Mouse (Mus musculus): ENCODE results near the gene Snrpc.
A peak's percentile ranks its signal among the peaks of the same experiment; 100 is the strongest.

Gene Snrpc

GRCm38 (mm10) chr17:27819971-27820567 is 17.9 kb upstream of the Snrpc start:
- DNase-seq = peak; percentile 66 to 72

- peak; percentile 99 for DNase-seq
These were observed 17.2 kb upstream of the Snrpc start, which contains the start of gene D17Wsu92e for GRCm38 (mm10) chr17:27820568-27821406. TSS of gene D17Wsu92e (minus strand) at chr17:27820648.

- DNase-seq = peak; percentile 51 to 69
These were observed 16.3 kb upstream of the Snrpc start for GRCm38 (mm10) chr17:27821407-27822338.

GRCm38 (mm10) chr17:27823142-27823905 is 14.6 kb upstream of the Snrpc start:
- DNase-seq = no peak

- no peak for DNase-seq
These were observed 13.0 kb upstream of the Snrpc start for GRCm38 (mm10) chr17:27824941-27825340.

- DNase-seq = no peak
These were observed 12.4 kb upstream of the Snrpc start for GRCm38 (mm10) chr17:27825539-27825938.

GRCm38 (mm10) chr17:27825984-27826905 is 11.7 kb upstream of the Snrpc start:
- DNase-seq = peak in 1 of 2 experiments; percentile 18

GRCm38 (mm10) chr17:27826908-27827383 is 11.0 kb upstream of the Snrpc start:
- no peak for DNase-seq

GRCm38 (mm10) chr17:27827511-27827910 is 10.4 kb upstream of the Snrpc start:
- DNase-seq = no peak

- peak in 1 of 2 experiments; percentile 28 for DNase-seq
These were observed 7.5 kb upstream of the Snrpc start for GRCm38 (mm10) chr17:27830411-27830810.

GRCm38 (mm10) chr17:27839469-27840252 is 1.7 kb downstream of the Snrpc start:
- peak; percentile 94 to 97 for DNase-seq

- DNase-seq = no peak
These were observed 10.4 kb downstream of the Snrpc start for GRCm38 (mm10) chr17:27848351-27848750.

- no peak for DNase-seq
These were observed 13.1 kb downstream of the Snrpc start for GRCm38 (mm10) chr17:27851076-27851475.

GRCm38 (mm10) chr17:27856265-27856797 is 18.4 kb downstream of the Snrpc start, which contains the start of gene Uhrf1bp1:
TSS of gene Uhrf1bp1 (plus strand) at chr17:27856441.
- DNase-seq = peak; percentile 87 to 90

- peak; percentile 59 to 63 for DNase-seq
These were observed 19.1 kb downstream of the Snrpc start for GRCm38 (mm10) chr17:27856798-27857648.

GRCm38 (mm10) chr17:27857649-27858475 is 19.9 kb downstream of the Snrpc start:
- no peak for DNase-seq

GRCm38 (mm10) chr17:27859131-27859530 is 21.2 kb downstream of the Snrpc start:
- DNase-seq = no peak

- DNase-seq = no peak
These were observed 27.5 kb downstream of the Snrpc start for GRCm38 (mm10) chr17:27865461-27865860.

Data from cerebellum, postnatal 14 days (tissue).